Mouse (Mus musculus): ENCODE data around the gene Reep1. TPM values are rescaled to one million over a fixed set of nuclear protein-coding genes. Genes with fewer than 3 reads are reported as not detected.

The Reep1 gene
- polyA plus RNA-seq, 1 experiment: 82.1 TPM

DNA sequence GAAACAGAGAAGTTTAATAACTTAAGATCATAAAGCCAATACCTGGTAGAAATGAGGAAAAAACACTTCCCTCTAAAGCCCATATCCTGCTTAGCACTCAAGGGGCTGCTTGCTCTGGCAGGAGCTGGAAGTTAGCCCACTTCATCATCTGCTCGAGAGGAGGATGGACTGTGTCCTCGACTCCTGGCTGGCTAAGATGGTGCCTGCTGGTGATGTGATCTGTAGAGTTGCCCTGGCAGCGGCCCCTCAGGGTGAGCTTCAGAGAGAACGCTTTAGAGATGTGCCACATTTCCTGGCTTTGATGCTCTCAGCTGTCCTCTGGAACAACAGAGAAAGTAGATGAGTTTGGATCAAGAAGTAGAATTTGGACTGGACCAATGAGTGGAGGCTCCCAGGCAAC lies 31.2 kb downstream of the Reep1 start:
- no peak for TF ChIP-seq POLR2A (IDR thresholded peaks at IDR 0.05; ENCODE audit: borderline replicate concordance, insufficient read depth, low read length)
- TF ChIP-seq CTCF (IDR thresholded peaks at IDR 0.05; ENCODE audit: borderline replicate concordance, insufficient read depth, low read depth, low read length): no peak

DNA sequence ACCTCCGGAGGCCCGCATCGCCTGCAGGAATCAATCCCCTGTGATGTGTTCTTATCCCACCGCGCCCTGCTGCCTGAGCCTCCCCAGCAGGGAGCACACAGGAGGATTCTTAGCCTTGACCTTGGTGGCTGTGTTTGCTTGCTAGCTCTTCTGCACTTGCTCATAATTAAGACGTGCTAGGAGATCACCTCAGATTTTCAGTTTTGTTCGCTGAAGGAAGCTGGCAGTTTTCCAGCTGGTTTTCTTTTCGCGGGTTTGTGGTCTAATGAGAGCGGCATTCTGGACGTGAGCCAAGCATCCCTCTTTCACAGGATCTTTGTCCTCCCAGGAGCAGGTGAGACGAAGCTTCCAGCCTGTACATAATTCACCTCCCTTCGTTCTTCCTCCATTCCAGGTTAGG lies 33.6 kb downstream of the Reep1 start:
- TF ChIP-seq POLR2A (IDR thresholded peaks at IDR 0.05; ENCODE audit: borderline replicate concordance, insufficient read depth, low read length): no peak
- no peak for TF ChIP-seq CTCF (IDR thresholded peaks at IDR 0.05; ENCODE audit: borderline replicate concordance, insufficient read depth, low read depth, low read length)
- H3K27ac ChIP-seq (ENCODE audit: insufficient read depth, low read length): no peak overlapping the region
- DNase-seq: peak; percentile 59 to 64
- H3K4me1 ChIP-seq (ENCODE audit: control insufficient read depth, insufficient read depth, low read length): peaks cover 24% of the 10 kb centered on the region
- WGBS: 12% methylated on average over 13 of the region's 13 CpGs
- no peaks in the 10 kb centered on the region for H3K27me3 ChIP-seq (ENCODE audit: control insufficient read depth, insufficient read depth, low read length)
- H3K4me3 ChIP-seq (replicated peaks; ENCODE audit: insufficient read depth, low read depth, low read length): peak overlapping the region; percentile 15

More for the DNA sequence above, 31.2 kb downstream of the Reep1 start:
- H3K4me1 ChIP-seq (ENCODE audit: control insufficient read depth, insufficient read depth, low read length): peaks cover 24% of the 10 kb centered on the region
- WGBS: 32% methylated on average over 4 of the region's 4 CpGs
- H3K27me3 ChIP-seq (ENCODE audit: control insufficient read depth, insufficient read depth, low read length): no peaks in the 10 kb centered on the region
- DNase-seq: peak; percentile 27 to 37
- no peak overlapping the region for H3K4me3 ChIP-seq (replicated peaks; ENCODE audit: insufficient read depth, low read depth, low read length)
- H3K27ac ChIP-seq (ENCODE audit: insufficient read depth, low read length): no peak overlapping the region

DNA sequence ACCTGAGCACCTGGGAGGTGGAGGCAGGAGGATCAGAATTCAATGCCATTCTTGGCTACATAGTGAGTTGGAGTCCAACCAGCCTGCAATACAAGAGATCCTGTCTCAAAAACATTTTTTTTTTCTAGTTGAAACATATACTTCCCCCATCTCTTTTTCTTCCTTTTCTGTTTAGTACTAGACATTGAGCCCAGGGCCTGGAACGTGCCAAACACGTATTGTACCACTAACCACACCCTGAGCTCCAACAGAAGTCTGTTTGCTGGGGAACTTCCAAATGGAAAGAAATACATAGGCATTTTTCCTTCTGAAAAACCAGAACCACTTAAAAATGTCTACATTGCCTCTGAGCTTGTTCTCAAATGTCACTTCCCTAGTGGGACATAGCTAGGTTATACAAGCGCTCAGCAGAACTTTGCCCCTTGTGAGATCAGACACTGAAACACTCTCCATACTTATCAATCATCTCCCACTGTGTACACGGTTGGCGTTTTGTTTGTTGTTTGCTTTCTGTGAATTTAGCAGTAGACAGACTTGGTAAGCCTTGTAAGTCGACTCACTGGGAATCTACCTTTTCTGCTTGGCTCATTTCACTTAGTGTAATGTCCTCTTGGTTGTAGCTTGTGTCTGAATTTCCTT lies 34.8 kb downstream of the Reep1 start:
- TF ChIP-seq POLR2A (IDR thresholded peaks at IDR 0.05; ENCODE audit: borderline replicate concordance, insufficient read depth, low read length): no peak
- no peak for TF ChIP-seq CTCF (IDR thresholded peaks at IDR 0.05; ENCODE audit: borderline replicate concordance, insufficient read depth, low read depth, low read length)
- 92% methylated on average over 6 of the region's 6 CpGs for WGBS
- H3K27me3 ChIP-seq (ENCODE audit: control insufficient read depth, insufficient read depth, low read length): no peaks in the 10 kb centered on the region
- DNase-seq: no peak
- no peak overlapping the region for H3K27ac ChIP-seq (ENCODE audit: insufficient read depth, low read length)
- H3K4me3 ChIP-seq (replicated peaks; ENCODE audit: insufficient read depth, low read depth, low read length): no peak overlapping the region
- H3K4me1 ChIP-seq (ENCODE audit: control insufficient read depth, insufficient read depth, low read length): peaks cover 29% of the 10 kb centered on the region

DNA sequence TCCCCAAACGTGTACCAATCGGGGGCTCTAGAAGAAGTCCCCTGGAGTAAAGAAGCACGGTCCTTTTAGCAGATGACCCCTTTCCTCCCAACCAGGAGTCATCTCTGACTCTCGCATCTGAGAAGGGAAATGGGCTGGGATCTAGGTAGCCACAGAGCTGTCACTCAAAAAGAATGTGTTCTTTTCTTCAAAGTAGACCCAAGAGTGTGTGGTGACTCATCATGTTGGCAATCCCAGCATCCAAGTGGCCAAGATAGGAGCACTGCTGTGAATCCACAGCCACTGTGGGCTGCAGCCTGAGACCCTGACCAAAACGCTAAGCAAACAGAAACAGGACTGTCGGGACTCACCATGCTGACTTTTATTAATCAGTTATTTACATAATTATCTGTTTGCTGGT lies 37.6 kb downstream of the Reep1 start:
- peaks cover 18% of the 10 kb centered on the region for H3K4me1 ChIP-seq (ENCODE audit: control insufficient read depth, insufficient read depth, low read length)
- DNase-seq: peak in 1 of 2 experiments; percentile 24
- 83% methylated on average over 6 of the region's 6 CpGs for WGBS
- TF ChIP-seq CTCF (IDR thresholded peaks at IDR 0.05; ENCODE audit: borderline replicate concordance, insufficient read depth, low read depth, low read length) (no peak), POLR2A (IDR thresholded peaks at IDR 0.05; ENCODE audit: borderline replicate concordance, insufficient read depth, low read length) (no peak)
- no peak overlapping the region for H3K4me3 ChIP-seq (replicated peaks; ENCODE audit: insufficient read depth, low read depth, low read length)
- H3K27me3 ChIP-seq (ENCODE audit: control insufficient read depth, insufficient read depth, low read length): no peaks in the 10 kb centered on the region
- H3K27ac ChIP-seq (ENCODE audit: insufficient read depth, low read length): no peak overlapping the region

DNA sequence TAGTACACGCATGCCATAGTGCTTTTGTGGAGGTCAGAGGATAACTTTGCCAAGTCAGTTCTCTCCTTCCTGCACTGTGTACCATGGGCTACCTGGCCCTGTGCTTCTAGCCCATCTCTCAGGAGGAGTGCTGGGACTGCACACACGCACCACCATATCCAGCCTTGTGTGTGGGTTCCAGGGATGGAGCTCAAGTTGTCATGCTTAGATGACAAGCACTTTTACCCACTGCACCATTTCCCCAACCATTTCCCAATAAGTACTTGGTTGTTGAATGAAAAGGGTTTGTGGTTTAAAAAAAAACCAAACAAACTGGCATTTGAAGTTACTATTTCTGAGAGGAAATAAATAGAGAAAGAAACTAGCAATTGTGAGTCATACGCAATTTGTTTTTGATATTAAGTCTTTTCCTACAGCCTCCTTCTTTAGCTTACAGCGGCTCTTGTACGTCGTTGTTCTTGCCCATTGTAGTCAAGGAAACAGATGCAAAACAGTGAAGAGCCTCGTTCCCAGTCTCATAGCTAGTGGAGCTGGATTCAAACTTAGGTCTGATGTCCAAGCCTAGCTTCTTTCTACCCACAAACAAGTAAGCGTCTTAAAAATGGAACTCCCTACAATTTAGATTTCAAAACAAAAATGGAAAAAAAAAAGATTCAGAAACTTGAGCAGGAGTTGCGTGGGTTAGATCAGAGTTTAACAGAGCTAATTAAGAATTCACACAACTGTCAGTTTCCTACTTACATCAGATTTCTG lies 38.3 kb downstream of the Reep1 start:
- WGBS: 89% methylated on average over 9 of the region's 9 CpGs

DNA sequence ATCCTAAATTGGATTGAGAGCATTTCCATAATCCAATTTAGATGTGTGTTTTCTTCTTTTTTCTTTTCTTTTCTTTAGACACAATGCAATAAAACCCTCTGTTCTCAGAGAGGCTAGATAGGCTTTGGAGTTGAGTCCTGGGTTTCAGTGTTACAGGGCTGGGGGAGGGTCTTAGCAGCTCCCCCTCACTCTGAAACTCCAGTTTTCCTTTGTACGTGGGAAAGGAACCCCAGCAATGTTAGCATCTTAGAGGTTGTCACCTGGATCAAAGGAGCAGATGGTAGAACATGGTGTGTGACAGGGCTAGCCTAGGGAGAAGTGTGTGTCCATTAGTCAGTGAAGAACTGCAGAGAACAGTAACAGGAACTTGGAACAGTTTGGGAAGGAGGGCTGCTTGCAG lies 38.9 kb downstream of the Reep1 start:
- Histone ChIP-seq H3K27ac (ENCODE audit: insufficient read depth, low read length) (no peak overlapping the region), H3K27me3 (ENCODE audit: control insufficient read depth, insufficient read depth, low read length) (no peaks in the 10 kb centered on the region), H3K4me1 (ENCODE audit: control insufficient read depth, insufficient read depth, low read length) (peaks cover 8% of the 10 kb centered on the region), H3K4me3 (replicated peaks; ENCODE audit: insufficient read depth, low read depth, low read length) (no peak overlapping the region)
- TF ChIP-seq POLR2A (IDR thresholded peaks at IDR 0.05; ENCODE audit: borderline replicate concordance, insufficient read depth, low read length) (no peak), CTCF (IDR thresholded peaks at IDR 0.05; ENCODE audit: borderline replicate concordance, insufficient read depth, low read depth, low read length) (no peak)
- DNase-seq: no peak
- 14% methylated on average over 1 of the region's 1 CpGs for WGBS

More for the DNA sequence above, 38.3 kb downstream of the Reep1 start:
- Histone ChIP-seq H3K4me1 (ENCODE audit: control insufficient read depth, insufficient read depth, low read length) (peaks cover 14% of the 10 kb centered on the region), H3K27ac (ENCODE audit: insufficient read depth, low read length) (no peak overlapping the region), H3K27me3 (ENCODE audit: control insufficient read depth, insufficient read depth, low read length) (no peaks in the 10 kb centered on the region), H3K4me3 (replicated peaks; ENCODE audit: insufficient read depth, low read depth, low read length) (no peak overlapping the region)
- no peak for TF ChIP-seq CTCF (IDR thresholded peaks at IDR 0.05; ENCODE audit: borderline replicate concordance, insufficient read depth, low read depth, low read length)
- no peak for TF ChIP-seq POLR2A (IDR thresholded peaks at IDR 0.05; ENCODE audit: borderline replicate concordance, insufficient read depth, low read length)
- DNase-seq: no peak

DNA sequence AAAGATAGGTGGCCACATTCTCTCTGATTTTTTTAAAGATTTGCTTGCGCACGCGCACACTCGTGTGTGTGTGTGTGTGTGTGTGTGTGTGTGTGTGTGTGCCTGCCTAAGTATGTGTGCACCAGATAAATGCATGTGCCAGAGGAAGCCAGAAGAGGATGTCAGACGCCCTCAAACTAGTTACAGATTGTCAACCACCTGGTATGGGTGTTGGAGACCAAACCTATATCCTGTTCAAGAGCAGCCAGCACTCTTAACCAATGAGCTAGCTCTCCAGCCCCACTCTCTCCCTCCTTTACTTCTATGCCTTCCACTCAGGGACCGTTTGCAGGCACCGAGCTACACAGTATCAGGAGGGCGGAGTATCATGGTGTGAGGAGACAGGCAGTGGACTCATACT lies 39.5 kb downstream of the Reep1 start:
- H3K4me3 ChIP-seq (replicated peaks; ENCODE audit: insufficient read depth, low read depth, low read length): no peak overlapping the region
- no peak overlapping the region for H3K27ac ChIP-seq (ENCODE audit: insufficient read depth, low read length)
- peaks cover 5% of the 10 kb centered on the region for H3K4me1 ChIP-seq (ENCODE audit: control insufficient read depth, insufficient read depth, low read length)
- no peak for DNase-seq
- TF ChIP-seq CTCF (IDR thresholded peaks at IDR 0.05; ENCODE audit: borderline replicate concordance, insufficient read depth, low read depth, low read length): no peak
- TF ChIP-seq POLR2A (IDR thresholded peaks at IDR 0.05; ENCODE audit: borderline replicate concordance, insufficient read depth, low read length): no peak
- no peaks in the 10 kb centered on the region for H3K27me3 ChIP-seq (ENCODE audit: control insufficient read depth, insufficient read depth, low read length)
- WGBS: 76% methylated on average over 8 of the region's 8 CpGs

DNA sequence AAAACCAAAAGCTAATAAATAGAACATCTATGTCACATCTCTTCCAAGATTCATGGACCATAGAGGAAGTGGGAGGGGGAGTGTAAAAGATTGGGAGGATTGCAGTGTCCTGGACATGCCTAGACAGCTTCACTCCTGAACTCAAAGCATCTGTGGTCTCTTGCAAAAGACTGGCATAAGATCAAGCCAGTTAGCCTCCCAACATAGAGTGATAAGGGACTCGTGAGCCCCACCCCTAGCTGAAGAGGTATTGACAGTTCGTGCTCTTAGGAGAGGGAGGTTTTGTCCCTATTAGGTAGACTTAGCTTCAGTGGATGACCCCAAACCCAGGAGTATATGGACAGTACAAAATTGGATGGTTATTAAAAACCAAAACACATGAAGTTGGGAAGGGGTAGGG lies 44.2 kb downstream of the Reep1 start:
- 97% methylated on average over 2 of the region's 2 CpGs for WGBS
- H3K4me3 ChIP-seq (replicated peaks; ENCODE audit: insufficient read depth, low read depth, low read length): no peak overlapping the region
- peaks cover 2% of the 10 kb centered on the region for H3K4me1 ChIP-seq (ENCODE audit: control insufficient read depth, insufficient read depth, low read length)
- TF ChIP-seq CTCF (IDR thresholded peaks at IDR 0.05; ENCODE audit: borderline replicate concordance, insufficient read depth, low read depth, low read length) (no peak), POLR2A (IDR thresholded peaks at IDR 0.05; ENCODE audit: borderline replicate concordance, insufficient read depth, low read length) (no peak)
- no peak overlapping the region for H3K27ac ChIP-seq (ENCODE audit: insufficient read depth, low read length)
- no peaks in the 10 kb centered on the region for H3K27me3 ChIP-seq (ENCODE audit: control insufficient read depth, insufficient read depth, low read length)
- DNase-seq: no peak

All from cerebellum, adult 2 months (tissue).